Mouse (Mus musculus) granulocyte monocyte progenitor cell, adult 5-6 weeks (primary cell): ENCODE results near the gene Itpa. TPM values are rescaled to one million over a fixed set of nuclear protein-coding genes. Genes with fewer than 3 reads are reported as not detected.
A peak's percentile ranks its signal among the peaks of the same experiment; 100 is the strongest.
"Not testable (repeated sequence)": the region's sequence is repeated elsewhere in the genome, so short reads cannot be mapped to it uniquely, and the experiment has no call there.

ENCODE experiments used
- ATAC-seq: replicated peaks from 2 replicates; pipeline ENCODE4 v1.8.0; 2016; ENCODE audit warnings: mild to moderate bottlenecking, moderate TSS enrichment, inconsistent platforms; ENCODE audit not compliant: poor library complexity, severe bottlenecking
- total RNA-seq, 2 experiments: library from RNA; stranded (forward) in 1 of 2; stranded (reverse) in 1 of 2; fragments of 200-712, 200-1000 nt in 1 of 2; fragments of >200 nt in 1 of 2; fragmentation: Nextera tagmentation in 1 of 2; gene quantifications; 2 replicates each; pipeline ENCODE4 v1.2.3; 2014 to 2017

Gene Itpa
- total RNA-seq (2014; fragmentation: Nextera tagmentation) = 80.5 and 90.4 TPM in 2 replicates
- total RNA-seq (2017) = 64.1 and 76.7 TPM in 2 replicates

DNA sequence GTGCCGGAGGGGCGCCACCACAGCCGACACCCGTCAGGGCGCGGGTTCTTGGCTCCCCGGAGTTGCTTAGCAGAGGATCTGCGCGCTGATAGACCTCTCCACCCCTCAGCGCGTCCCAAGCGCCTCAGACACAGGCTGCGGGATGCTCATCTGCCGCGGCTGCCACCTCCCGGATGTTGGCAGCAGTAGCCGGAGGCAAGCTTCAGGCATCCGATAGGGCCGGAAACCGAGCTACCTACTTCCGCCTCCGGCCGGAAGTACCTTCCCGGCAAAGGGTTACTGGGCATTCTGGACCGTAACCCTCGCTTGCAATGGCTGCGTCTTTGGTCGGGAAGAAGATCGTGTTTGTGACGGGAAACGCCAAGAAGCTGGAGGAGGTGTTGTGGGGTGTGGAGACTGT is at the start of gene Itpa:
Gene Itpa, plus strand, starts transcription at position 52 of the 400 bp plus-strand sequence.
- ATAC-seq = peak; percentile 68

DNA sequence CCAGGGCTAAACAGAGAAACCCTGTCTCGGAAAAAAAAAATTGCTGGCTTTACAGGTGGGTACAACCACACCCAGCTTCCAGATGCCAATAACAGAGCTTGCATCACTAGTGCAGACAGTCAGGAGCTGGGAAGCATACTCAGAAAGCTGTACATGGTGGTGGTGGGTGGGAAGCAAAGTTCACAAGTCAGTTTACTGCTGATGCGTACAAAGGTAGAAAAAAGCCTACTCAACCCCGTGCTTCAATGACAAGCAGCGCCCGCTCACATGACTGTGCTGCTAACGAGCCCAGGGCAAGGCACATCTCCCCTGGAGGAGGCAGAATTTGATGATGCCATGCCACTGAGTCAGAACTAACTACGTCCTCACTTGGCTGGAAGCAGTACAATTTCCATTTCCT is 48.4 kb upstream of the Itpa start:
- no peak for ATAC-seq

DNA sequence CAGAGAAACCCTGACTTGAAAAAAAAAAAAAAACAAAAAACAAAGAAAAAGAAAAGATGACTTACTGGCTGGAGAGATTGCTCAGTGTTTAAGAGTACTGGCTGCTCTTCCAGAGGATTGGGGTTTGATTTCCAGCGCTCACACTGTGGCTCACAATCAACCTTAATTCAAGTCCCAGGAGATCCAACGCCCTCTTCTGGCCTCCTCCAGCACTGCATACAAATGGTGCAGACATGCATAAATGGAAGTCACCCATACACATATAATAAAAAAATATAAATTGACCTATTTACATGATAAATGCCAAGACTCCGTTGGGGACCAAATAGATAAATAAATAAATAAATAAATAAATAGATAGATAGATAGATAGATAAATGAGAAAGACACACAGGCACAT is 39.0 kb upstream of the Itpa start:
- no peak for ATAC-seq

DNA sequence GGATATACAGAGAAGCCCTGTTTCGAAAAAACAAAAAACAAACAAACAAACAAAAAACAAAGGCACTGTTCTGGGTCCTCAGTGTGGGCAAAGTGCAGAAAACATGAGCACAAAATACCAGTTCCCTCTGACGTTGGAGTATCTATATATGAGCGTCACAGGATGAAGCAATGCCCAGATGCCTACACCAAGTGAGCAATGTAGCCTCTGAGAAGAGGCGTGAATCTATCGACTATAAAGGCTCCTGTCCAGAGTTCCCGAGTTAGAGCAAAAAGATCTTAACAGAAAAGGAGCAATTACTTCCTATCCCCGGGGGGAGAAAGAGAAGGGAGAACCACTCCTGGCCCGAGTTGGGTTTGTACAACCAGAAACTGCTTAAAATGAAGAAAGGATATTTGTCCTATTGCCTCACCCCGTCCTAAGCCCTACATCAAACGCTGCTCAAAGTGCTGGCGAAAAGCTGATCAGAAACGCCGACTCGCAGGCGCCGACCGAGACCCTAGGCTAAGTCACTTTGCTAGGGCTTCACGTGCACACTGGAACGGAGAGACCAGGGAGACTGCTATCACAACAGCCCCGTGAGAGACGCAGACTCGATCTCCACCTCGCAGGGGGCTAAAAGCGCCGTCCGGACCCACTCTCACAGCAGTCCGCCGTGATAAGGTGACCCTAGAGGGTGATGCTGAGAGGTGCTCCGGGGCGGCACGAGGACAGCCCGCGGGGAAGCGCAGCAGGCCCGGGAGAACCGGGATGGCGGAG is 38.2 kb upstream of the Itpa start:
- ATAC-seq = peak; percentile 72

DNA sequence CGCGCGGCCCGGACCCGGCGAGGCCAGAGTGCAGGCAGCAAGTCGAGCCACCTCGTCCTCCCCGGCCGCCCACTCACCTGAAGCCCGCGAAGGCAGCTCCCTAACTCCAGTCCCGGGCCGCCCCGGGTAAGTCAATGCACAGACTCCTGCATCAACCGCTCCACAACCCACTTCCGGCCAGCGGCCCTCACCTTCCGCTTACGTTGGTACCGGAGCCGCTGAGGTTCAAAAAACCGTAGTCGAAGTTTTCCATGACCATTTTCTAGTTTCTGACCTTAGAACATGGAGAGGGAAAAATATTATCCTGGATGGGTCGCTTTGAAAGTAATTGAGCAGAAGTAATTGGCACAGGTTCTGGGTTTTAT is 37.6 kb upstream of the Itpa start, which contains the start of the genes Fastkd5 and Ubox5:
Gene Fastkd5, minus strand, starts transcription at position 189 of the 365 bp plus-strand sequence.
Gene Ubox5, minus strand, starts transcription at position 200 of the 365 bp plus-strand sequence.
- peak; percentile 78 for ATAC-seq

DNA sequence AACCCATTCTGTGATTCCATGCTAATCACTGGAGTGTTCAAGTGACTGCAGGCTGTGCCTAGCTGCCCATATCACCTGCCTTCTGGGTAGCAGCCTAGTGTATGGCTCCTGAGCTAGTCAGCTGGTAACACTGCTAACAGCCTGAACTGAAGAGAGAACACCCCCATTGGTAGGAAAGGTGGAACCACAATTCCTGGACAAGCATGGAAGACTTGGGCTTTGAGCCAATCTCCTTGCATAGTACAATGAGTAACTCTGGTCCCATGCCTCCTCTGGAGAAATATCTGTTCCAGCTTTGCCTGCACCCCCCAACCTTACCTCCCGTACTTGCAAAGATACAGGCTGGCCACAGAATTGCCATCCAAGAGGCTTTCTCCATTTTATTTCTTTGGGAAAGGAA is 35.0 kb upstream of the Itpa start:
- ATAC-seq = no peak

GRCm38 (mm10) chr2:130632887-130633675 is 34.3 kb upstream of the Itpa start:
- no peak for ATAC-seq

DNA sequence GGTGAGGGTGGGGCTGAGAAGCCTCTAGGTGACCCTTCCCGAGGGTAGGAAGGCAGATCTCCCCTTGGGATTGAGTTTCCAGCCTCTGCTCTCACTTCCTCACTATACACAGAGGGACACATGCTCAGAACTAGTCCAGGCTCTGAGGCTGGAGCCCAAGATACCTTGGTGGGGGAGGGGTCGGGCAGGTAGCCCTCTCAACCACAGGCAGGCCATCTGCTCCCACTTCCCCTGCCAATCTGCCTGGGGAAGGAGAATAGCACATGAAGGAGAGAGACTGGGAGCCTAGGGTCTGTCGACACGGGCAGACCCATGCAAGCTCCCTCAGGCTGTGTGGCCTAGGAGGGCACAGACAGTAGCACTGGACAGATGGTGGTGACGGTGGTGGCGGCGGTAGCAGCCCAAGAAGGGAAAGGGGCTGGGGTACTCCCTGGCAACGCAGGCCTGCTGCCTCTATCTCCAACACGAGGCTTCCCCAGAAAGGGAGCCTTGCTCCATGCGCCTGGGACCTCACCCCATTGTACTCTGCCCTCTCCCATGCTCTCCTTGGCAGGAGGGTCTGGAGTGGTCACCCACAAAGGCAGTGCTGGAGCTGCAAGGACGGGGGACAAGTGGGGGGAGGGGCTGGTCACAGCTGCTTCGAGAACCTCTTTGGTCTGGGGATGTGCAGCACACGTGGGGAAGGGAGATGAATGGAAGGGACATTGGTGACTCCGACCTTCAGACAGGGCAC is 33.2 kb upstream of the Itpa start:
- no peak for ATAC-seq

GRCm38 (mm10) chr2:130634739-130635411 is 32.5 kb upstream of the Itpa start:
- peak; percentile 25 for ATAC-seq

- ATAC-seq = peak; percentile 57
Measured at GRCm38 (mm10) chr2:130635847-130636246, 31.6 kb upstream of the Itpa start.

DNA sequence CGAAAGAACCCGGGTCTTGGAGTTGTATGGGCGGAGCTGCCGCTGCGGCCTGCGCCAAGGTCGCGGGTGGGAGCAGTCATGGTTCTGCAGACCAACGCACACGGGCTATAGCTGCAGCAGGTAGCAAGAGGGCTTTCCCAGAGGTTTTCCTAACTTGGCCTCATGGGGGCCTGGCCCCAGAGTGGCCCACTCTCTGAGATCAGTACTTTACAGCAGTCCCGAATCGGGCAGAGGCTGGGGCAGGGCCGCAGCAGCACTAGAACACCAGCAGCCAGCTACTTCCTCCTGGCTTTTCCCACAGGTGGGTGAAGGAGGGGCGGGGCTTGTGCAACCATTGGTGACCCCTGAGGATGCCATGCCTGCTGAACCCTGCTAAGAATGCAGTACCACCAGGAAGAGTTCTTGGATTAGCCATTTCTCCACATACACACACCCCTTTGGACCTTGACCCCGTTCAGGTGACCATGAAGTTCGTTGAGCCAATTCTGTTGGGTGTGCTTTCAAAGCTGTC is 29.3 kb upstream of the Itpa start:
- ATAC-seq = no peak

GRCm38 (mm10) chr2:130639276-130639675 is 28.1 kb upstream of the Itpa start:
- no peak for ATAC-seq

DNA sequence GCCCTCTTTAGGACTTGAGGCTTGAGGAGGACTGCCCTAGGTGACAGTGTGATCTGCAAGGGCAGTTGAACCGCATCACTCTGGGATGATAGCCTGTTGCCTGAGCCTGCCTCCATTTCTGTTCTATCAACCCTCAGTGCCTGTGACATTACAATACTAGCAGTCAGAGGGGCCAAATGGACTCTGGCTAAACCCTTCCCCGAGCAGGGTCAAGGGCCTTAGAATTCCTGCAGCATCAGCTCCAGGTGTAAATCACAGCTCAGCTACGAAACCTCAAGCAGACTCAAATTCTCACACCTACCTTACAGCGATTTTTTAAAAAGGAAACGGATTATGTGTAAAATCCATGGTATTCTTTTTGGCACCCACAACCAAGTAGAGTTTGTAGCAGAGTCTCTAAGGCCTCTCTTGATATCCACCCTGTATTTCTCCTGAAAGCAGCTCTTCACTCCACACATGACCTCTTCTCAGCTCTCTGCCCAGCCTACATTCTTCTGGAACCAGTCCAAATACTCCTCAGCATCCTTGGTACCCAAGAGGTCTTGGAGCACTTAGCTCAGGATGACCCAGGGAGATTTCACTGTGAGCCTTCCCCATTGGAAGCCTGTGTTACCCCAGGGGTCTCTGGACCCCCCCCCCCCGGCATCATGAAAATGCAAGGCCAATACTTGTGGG is 25.9 kb upstream of the Itpa start:
- no peak for ATAC-seq

DNA sequence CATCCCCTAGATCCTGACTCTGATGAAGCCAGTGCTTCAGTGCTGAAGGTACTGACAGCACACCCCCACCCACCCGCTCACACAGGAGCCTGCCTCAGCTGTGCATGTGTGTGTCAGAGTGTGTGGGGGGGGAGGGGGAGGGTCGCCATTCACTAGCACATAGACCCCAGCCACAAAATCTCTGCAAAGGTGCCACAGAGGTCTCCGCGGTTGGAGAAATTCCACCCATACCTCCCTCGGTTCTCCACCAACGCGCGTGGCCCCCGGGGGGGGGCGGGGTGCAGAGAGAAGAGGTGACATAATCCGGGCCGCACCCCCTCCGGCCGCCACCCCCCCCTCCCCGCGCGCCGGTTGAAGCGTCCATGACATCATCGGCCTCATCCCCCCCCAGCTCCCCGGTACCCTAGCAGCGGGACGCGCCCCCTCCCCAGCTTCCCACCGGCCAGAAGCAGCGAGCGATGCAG is 25.2 kb upstream of the Itpa start:
- ATAC-seq = no peak

DNA sequence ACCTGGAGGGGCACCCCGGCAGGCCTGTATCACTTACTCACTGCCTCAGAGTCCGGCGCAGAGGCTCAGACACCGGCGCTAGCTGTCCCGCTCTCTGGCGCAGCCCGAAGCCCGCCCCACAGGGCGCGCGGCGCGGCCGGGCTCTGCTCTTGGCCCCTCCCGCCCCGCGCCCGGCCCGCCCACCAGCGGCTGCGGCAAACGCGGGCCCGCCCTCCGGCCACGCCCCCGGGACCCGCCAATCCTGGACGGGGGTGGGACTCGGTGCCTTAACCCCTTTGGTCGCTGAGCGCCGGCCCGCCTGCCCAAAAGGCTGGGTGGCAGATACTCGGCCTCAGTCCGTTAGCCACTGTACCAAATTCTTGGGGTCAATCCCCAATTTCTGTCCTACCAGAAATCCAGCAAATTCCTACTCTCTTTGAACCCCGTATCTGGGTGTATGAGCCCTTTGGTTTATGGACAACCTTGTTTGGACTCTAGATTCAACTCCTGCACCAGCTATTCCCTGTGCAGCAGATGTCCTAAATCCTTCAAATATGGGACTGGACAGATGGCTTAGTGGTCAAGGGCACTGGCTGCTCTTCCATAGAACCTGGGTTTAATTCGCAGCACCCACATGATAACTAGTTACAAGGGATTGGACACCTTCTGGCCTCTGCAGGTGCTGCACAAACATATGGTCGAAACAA is 24.6 kb upstream of the Itpa start, which contains the start of gene Lzts3:
Gene Lzts3, minus strand, starts transcription at position 120 of the 686 bp plus-strand sequence.
- ATAC-seq = peak; percentile 91

GRCm38 (mm10) chr2:130645198-130645597 is 22.2 kb upstream of the Itpa start:
- ATAC-seq = no peak

DNA sequence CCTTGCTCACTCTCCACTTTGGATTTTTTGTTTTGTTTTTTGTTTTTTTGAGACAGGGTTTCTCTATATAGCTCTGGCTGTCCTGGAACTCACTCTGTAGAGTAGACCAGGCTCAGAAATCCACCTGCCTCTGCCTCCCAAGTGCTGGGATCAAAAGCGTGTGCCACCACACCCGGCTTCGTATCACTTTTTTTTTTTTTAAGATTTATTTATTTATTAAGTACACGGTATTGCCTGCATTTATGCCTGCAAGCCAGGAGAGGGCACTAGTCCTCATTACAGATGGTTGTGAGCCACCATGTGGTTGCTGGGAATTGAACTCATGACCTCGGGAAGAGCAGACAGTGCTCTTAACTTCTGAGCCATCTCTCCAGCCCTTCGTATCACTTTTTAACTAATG is 18.4 kb upstream of the Itpa start:
- ATAC-seq = not testable (repeated sequence)

- no peak for ATAC-seq
Measured at GRCm38 (mm10) chr2:130653303-130653702, 14.1 kb upstream of the Itpa start.

DNA sequence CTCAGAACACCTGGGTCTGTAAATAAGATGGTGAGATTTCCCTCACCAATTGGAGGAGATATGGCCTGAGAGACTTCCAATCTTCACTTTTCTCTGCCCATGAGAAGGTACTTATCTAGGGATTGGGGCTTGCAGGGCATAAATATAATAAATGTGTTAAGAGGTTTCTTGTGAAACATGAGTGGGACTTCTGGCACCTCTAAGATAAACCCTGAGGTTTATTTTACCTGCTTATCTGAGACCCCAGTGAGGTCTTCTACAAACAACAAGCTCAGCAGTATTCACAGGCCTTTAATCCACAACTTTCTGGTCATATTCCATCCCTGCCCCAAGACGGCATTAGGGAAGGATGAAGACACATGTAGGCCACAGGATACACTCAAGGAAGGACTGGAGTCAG is 13.7 kb upstream of the Itpa start:
- no peak for ATAC-seq
